Mouse (Mus musculus): ENCODE data around the gene Aaed1. TPM values are rescaled to one million over a fixed set of nuclear protein-coding genes. Genes with fewer than 3 reads are reported as not detected.
A peak's percentile ranks its signal among the peaks of the same experiment; 100 is the strongest.
"Not testable (repeated sequence)": the region's sequence is repeated elsewhere in the genome, so short reads cannot be mapped to it uniquely, and the experiment has no call there.

Aaed1 gene
- polyA plus RNA-seq, 1 experiment from 2014 or later = 42.9 TPM

GRCm38 (mm10) chr13:64254185-64254584 lies 58.3 kb downstream of the Aaed1 start:
- H3K4me1 ChIP-seq (replicated peaks; ENCODE audit: control insufficient read depth, insufficient read depth, low read length); DNase-seq (ENCODE audit: low spot score); H3K4me2 ChIP-seq (ENCODE audit: low read length); H3K27me3 ChIP-seq (replicated peaks; ENCODE audit: control insufficient read depth, insufficient read depth, low read length); H3K36me3 ChIP-seq (ENCODE audit: control insufficient read depth, insufficient read depth, low read length); H3K9ac ChIP-seq (ENCODE audit: low read length); H3K4me3 ChIP-seq (ENCODE audit: low read depth, low read length); ATAC-seq (replicated peaks; ENCODE audit: low FRiP score, low TSS enrichment, low read depth); H3K27ac ChIP-seq (ENCODE audit: low read depth); H3K9me3 ChIP-seq (ENCODE audit: control insufficient read depth, low read length): not testable (repeated sequence)
- 87% methylated on average over 10 of the region's 11 CpGs for WGBS

- Histone ChIP-seq H3K4me3 (ENCODE audit: low read depth, low read length) (no peak overlapping the region), H3K9me3 (ENCODE audit: control insufficient read depth, low read length) (no peaks in the 10 kb centered on the region), H3K4me1 (replicated peaks; ENCODE audit: control insufficient read depth, insufficient read depth, low read length) (no peaks in the 10 kb centered on the region), H3K9ac (ENCODE audit: low read length) (no peak overlapping the region), H3K27ac (ENCODE audit: low read depth) (no peak overlapping the region), H3K27me3 (replicated peaks; ENCODE audit: control insufficient read depth, insufficient read depth, low read length) (no peaks in the 10 kb centered on the region), H3K4me2 (ENCODE audit: low read length) (no peak overlapping the region), H3K36me3 (ENCODE audit: control insufficient read depth, insufficient read depth, low read length) (no peaks in the 10 kb centered on the region)
- DNase-seq (ENCODE audit: low spot score) (no peak), ATAC-seq (replicated peaks; ENCODE audit: low FRiP score, low TSS enrichment, low read depth) (no peak)
Observed at GRCm38 (mm10) chr13:64253697-64254096, 58.8 kb downstream of the Aaed1 start.

- no peak overlapping the region for H3K4me3 ChIP-seq (ENCODE audit: low read depth, low read length)
- 59% methylated on average over 5 of the region's 5 CpGs for WGBS
- DNase-seq (ENCODE audit: low spot score) = no peak
Observed at GRCm38 (mm10) chr13:64252147-64252546, 60.4 kb downstream of the Aaed1 start.

GRCm38 (mm10) chr13:64250363-64250762 lies 62.1 kb downstream of the Aaed1 start:
- H3K4me1 ChIP-seq (replicated peaks; ENCODE audit: control insufficient read depth, insufficient read depth, low read length) = no peaks in the 10 kb centered on the region
- no peak overlapping the region for H3K9ac ChIP-seq (ENCODE audit: low read length)
- 39% methylated on average over 1 of the region's 1 CpGs for WGBS
- DNase-seq (ENCODE audit: low spot score) (no peak), ATAC-seq (replicated peaks; ENCODE audit: low FRiP score, low TSS enrichment, low read depth) (no peak)
- H3K4me2 ChIP-seq (ENCODE audit: low read length) = no peak overlapping the region
- no peak overlapping the region for H3K4me3 ChIP-seq (ENCODE audit: low read depth, low read length)
- H3K9me3 ChIP-seq (ENCODE audit: control insufficient read depth, low read length) = no peaks in the 10 kb centered on the region
- H3K27ac ChIP-seq (ENCODE audit: low read depth) = no peak overlapping the region
- no peaks in the 10 kb centered on the region for H3K36me3 ChIP-seq (ENCODE audit: control insufficient read depth, insufficient read depth, low read length)
- no peaks in the 10 kb centered on the region for H3K27me3 ChIP-seq (replicated peaks; ENCODE audit: control insufficient read depth, insufficient read depth, low read length)

More at GRCm38 (mm10) chr13:64252147-64252546, 60.4 kb downstream of the Aaed1 start:
- no peaks in the 10 kb centered on the region for H3K36me3 ChIP-seq (ENCODE audit: control insufficient read depth, insufficient read depth, low read length)
- no peaks in the 10 kb centered on the region for H3K27me3 ChIP-seq (replicated peaks; ENCODE audit: control insufficient read depth, insufficient read depth, low read length)
- H3K27ac ChIP-seq (ENCODE audit: low read depth) = no peak overlapping the region
- no peak overlapping the region for H3K9ac ChIP-seq (ENCODE audit: low read length)
- H3K9me3 ChIP-seq (ENCODE audit: control insufficient read depth, low read length) = no peaks in the 10 kb centered on the region
- no peaks in the 10 kb centered on the region for H3K4me1 ChIP-seq (replicated peaks; ENCODE audit: control insufficient read depth, insufficient read depth, low read length)
- no peak for ATAC-seq (replicated peaks; ENCODE audit: low FRiP score, low TSS enrichment, low read depth)
- H3K4me2 ChIP-seq (ENCODE audit: low read length) = no peak overlapping the region

- H3K27me3 ChIP-seq (replicated peaks; ENCODE audit: control insufficient read depth, insufficient read depth, low read length) = no peaks in the 10 kb centered on the region
- H3K4me3 ChIP-seq (ENCODE audit: low read depth, low read length) = peak overlapping the region; percentile 53
- H3K9me3 ChIP-seq (ENCODE audit: control insufficient read depth, low read length) = no peaks in the 10 kb centered on the region
- peak overlapping the region; percentile 64 for H3K9ac ChIP-seq (ENCODE audit: low read length)
- ATAC-seq (replicated peaks; ENCODE audit: low FRiP score, low TSS enrichment, low read depth) (peak; percentile 88), DNase-seq (ENCODE audit: low spot score) (peak; percentile 98)
- WGBS = 9% methylated on average over 22 of the region's 22 CpGs
- no peak overlapping the region for H3K27ac ChIP-seq (ENCODE audit: low read depth)
- no peaks in the 10 kb centered on the region for H3K36me3 ChIP-seq (ENCODE audit: control insufficient read depth, insufficient read depth, low read length)
- peak overlapping the region; percentile 98 for H3K4me2 ChIP-seq (ENCODE audit: low read length)
- H3K4me1 ChIP-seq (replicated peaks; ENCODE audit: control insufficient read depth, insufficient read depth, low read length) = no peaks in the 10 kb centered on the region
Observed at GRCm38 (mm10) chr13:64248775-64249524, 63.6 kb downstream of the Aaed1 start.

- Histone ChIP-seq H3K27me3 (replicated peaks; ENCODE audit: control insufficient read depth, insufficient read depth, low read length) (no peaks in the 10 kb centered on the region), H3K4me1 (replicated peaks; ENCODE audit: control insufficient read depth, insufficient read depth, low read length) (no peaks in the 10 kb centered on the region), H3K4me3 (ENCODE audit: low read depth, low read length) (peak overlapping the region; percentile 53), H3K9me3 (ENCODE audit: control insufficient read depth, low read length) (no peaks in the 10 kb centered on the region), H3K36me3 (ENCODE audit: control insufficient read depth, insufficient read depth, low read length) (no peaks in the 10 kb centered on the region), H3K27ac (ENCODE audit: low read depth) (no peak overlapping the region), H3K9ac (ENCODE audit: low read length) (peak overlapping the region; percentile 64), H3K4me2 (ENCODE audit: low read length) (peak overlapping the region; percentile 98)
- DNase-seq (ENCODE audit: low spot score) (peak; percentile 80), ATAC-seq (replicated peaks; ENCODE audit: low FRiP score, low TSS enrichment, low read depth) (peak; percentile 91)
- WGBS = 3% methylated on average over 24 of the region's 24 CpGs
Observed at GRCm38 (mm10) chr13:64248161-64248774, 64.2 kb downstream of the Aaed1 start.

GRCm38 (mm10) chr13:64246106-64246505 lies 66.4 kb downstream of the Aaed1 start:
- Histone ChIP-seq H3K9ac (ENCODE audit: low read length) (no peak overlapping the region), H3K27ac (ENCODE audit: low read depth) (no peak overlapping the region), H3K4me1 (replicated peaks; ENCODE audit: control insufficient read depth, insufficient read depth, low read length) (no peaks in the 10 kb centered on the region), H3K4me3 (ENCODE audit: low read depth, low read length) (no peak overlapping the region), H3K9me3 (ENCODE audit: control insufficient read depth, low read length) (no peaks in the 10 kb centered on the region), H3K27me3 (replicated peaks; ENCODE audit: control insufficient read depth, insufficient read depth, low read length) (no peaks in the 10 kb centered on the region), H3K4me2 (ENCODE audit: low read length) (no peak overlapping the region), H3K36me3 (ENCODE audit: control insufficient read depth, insufficient read depth, low read length) (no peaks in the 10 kb centered on the region)
- 81% methylated on average over 12 of the region's 12 CpGs for WGBS
- no peak for DNase-seq (ENCODE audit: low spot score)
- no peak for ATAC-seq (replicated peaks; ENCODE audit: low FRiP score, low TSS enrichment, low read depth)

GRCm38 (mm10) chr13:64244685-64245261 lies 67.7 kb downstream of the Aaed1 start:
- H3K36me3 ChIP-seq (ENCODE audit: control insufficient read depth, insufficient read depth, low read length) = no peaks in the 10 kb centered on the region
- no peaks in the 10 kb centered on the region for H3K27me3 ChIP-seq (replicated peaks; ENCODE audit: control insufficient read depth, insufficient read depth, low read length)
- H3K4me2 ChIP-seq (ENCODE audit: low read length) = no peak overlapping the region
- no peaks in the 10 kb centered on the region for H3K9me3 ChIP-seq (ENCODE audit: control insufficient read depth, low read length)
- H3K9ac ChIP-seq (ENCODE audit: low read length) = no peak overlapping the region
- WGBS = 88% methylated on average over 4 of the region's 4 CpGs
- DNase-seq (ENCODE audit: low spot score) (peak; percentile 13), ATAC-seq (replicated peaks; ENCODE audit: low FRiP score, low TSS enrichment, low read depth) (no peak)
- H3K27ac ChIP-seq (ENCODE audit: low read depth) = no peak overlapping the region
- no peak overlapping the region for H3K4me3 ChIP-seq (ENCODE audit: low read depth, low read length)
- no peaks in the 10 kb centered on the region for H3K4me1 ChIP-seq (replicated peaks; ENCODE audit: control insufficient read depth, insufficient read depth, low read length)

All from intestine, embryonic 14.5 days (tissue).